ENCODE assay signal across 8 mouse cellular contexts in the genomic region with DNA sequence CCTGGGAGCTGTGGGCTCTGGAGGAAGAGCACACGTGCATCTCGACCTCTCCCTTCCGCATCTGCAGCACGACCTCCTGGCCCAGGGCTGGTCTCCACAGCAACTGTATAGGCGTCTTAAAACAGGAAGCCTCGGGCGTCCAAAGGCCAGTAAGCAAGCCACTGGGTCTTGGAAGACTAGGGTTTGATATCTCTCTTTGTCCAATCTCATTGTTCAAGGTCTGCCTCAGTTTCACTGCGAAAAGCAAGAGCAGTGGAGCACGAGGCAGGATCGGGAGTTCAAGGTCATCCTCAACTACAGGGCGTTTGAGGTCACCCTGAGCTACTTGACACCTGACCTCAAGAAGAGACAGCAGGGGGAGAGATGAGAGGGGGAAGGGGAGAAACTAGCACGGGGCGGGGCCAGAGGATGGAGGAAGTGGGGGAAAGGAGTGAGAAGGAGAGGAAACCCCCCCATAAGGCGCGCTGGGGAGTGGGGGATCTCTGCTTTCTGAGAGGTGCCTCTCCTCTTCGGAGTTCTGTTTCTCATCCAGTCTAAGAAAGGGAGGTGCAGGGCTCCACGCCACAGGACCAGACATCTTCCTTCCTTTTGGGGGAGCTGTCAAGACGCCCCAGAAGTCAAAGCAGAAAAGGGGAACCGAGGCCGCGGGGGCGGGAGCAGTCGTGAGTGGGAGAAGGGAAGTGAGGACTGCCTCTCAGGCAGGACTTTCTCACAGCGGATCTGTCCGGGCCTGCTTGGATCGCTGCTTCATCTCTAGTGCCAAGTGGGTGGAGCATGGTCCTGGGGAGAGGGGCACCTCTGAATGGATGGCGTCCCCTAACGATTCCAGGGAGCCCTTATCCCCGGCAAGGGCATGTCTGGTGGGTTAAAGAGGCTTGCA. TPM values are rescaled to one million over a fixed set of nuclear protein-coding genes. Genes with fewer than 3 reads are reported as not detected.
DNase-seq lines count a peak whose midpoint lies in the region; ATAC-seq and TF ChIP-seq lines count a peak whose summit lies in the region.

No protein-coding gene starts in this region.

- ATAC-seq in heart, embryonic 13.5 days (ENCODE audit: extremely low read depth, insufficient number of reproducible peaks, low FRiP score, low TSS enrichment), result no peak
- peak; percentile 56 for ATAC-seq in kidney, embryonic 14.5 days (ENCODE audit: low FRiP score, low TSS enrichment)
- peak; percentile 35; the same call in 1 of the 2 replicates for ATAC-seq in lung, embryonic 14.5 days (ENCODE audit: insufficient read depth)

- no peaks in the 10 kb centered on the region for H3K9me3 ChIP-seq in heart, embryonic 13.5 days
- H3K9me3 ChIP-seq in kidney, embryonic 14.5 days (ENCODE audit: control insufficient read depth, low read length), result no peaks in the 10 kb centered on the region
- no peaks in the 10 kb centered on the region for H3K9me3 ChIP-seq in lung, embryonic 14.5 days (ENCODE audit: low read depth, low read length)

- H3K9ac ChIP-seq in heart, embryonic 13.5 days, result peak overlapping the region; percentile 67
- peak overlapping the region; percentile 44; the same call in 1 of the 2 replicates for H3K9ac ChIP-seq in kidney, embryonic 14.5 days (ENCODE audit: low read depth, low read length)
- peak overlapping the region; percentile 42; the same call in 1 of the 2 replicates for H3K9ac ChIP-seq in lung, embryonic 14.5 days

- peak overlapping the region; percentile 75 for H3K4me2 ChIP-seq in heart, embryonic 13.5 days
- peak overlapping the region; percentile 69 for H3K4me2 ChIP-seq in kidney, embryonic 14.5 days (replicated peaks; ENCODE audit: low read depth, low read length)
- peak overlapping the region; percentile 72 for H3K4me2 ChIP-seq in lung, embryonic 14.5 days

- peaks cover 70% of the 10 kb centered on the region for H3K27me3 ChIP-seq in heart, embryonic 13.5 days (replicated peaks)
- H3K27me3 ChIP-seq in kidney, embryonic 14.5 days (ENCODE audit: control insufficient read depth, insufficient read depth, low read length), result peaks cover 31% of the 10 kb centered on the region
- peaks cover 35% of the 10 kb centered on the region for H3K27me3 ChIP-seq in lung, embryonic 14.5 days (ENCODE audit: insufficient read depth, low read length)

- peak; percentile 72 for DNase-seq in layer of hippocampus, adult 11-12 months (ENCODE audit: low spot score)
- DNase-seq in layer of hippocampus, adult 8-10 months (ENCODE audit: low spot score in 2 of 2), result no peak
- DNase-seq in lung, embryonic 14.5 days, result peak; percentile 62
- no peak for DNase-seq in c-Kit-positive CD71-positive TER-119-positive erythroid progenitor cells, embryonic 14.5 days (ENCODE audit: low spot score)

- H3K4me3 ChIP-seq in cortical plate, adult 2 months (ENCODE audit: insufficient read depth, low read length), result peak overlapping the region; percentile 16; the same call in 1 of the 2 replicates
- H3K4me3 ChIP-seq in heart, embryonic 13.5 days, result peak overlapping the region; percentile 53
- H3K4me3 ChIP-seq in kidney, embryonic 14.5 days (ENCODE audit: low read length), result peak overlapping the region; percentile 42
- H3K4me3 ChIP-seq in lung, embryonic 14.5 days (ENCODE audit: low read depth, low read length), result peak overlapping the region; percentile 42
- H3K4me3 ChIP-seq in olfactory bulb, adult 2 months (ENCODE audit: insufficient read depth, low read depth, low read length), result peak overlapping the region; percentile 20

- H3K4me1 ChIP-seq in cortical plate, adult 2 months (ENCODE audit: control insufficient read depth, insufficient read depth, low read length), result no peaks in the 10 kb centered on the region
- peaks cover 21% of the 10 kb centered on the region for H3K4me1 ChIP-seq in heart, embryonic 13.5 days
- H3K4me1 ChIP-seq in kidney, embryonic 14.5 days (ENCODE audit: control insufficient read depth, insufficient read depth, low read length), result peaks cover 14% of the 10 kb centered on the region; the same call in 1 of the 2 replicates
- peaks cover 3% of the 10 kb centered on the region; the same call in 1 of the 2 replicates for H3K4me1 ChIP-seq in lung, embryonic 14.5 days (ENCODE audit: insufficient read depth)
- peaks cover 14% of the 10 kb centered on the region for H3K4me1 ChIP-seq in olfactory bulb, adult 2 months (ENCODE audit: control insufficient read depth, insufficient read depth, low read length)

- TF ChIP-seq POLR2A in cortical plate, adult 2 months (IDR thresholded peaks at IDR 0.05; ENCODE audit: extremely low read depth, insufficient read depth, low read length), result no peak
- no peak for TF ChIP-seq POLR2A in olfactory bulb, adult 2 months (IDR thresholded peaks at IDR 0.05; ENCODE audit: insufficient read depth, low read depth, low read length)

- H3K27ac ChIP-seq in cortical plate, adult 2 months (ENCODE audit: insufficient read depth, low read length), result no peak overlapping the region
- H3K27ac ChIP-seq in heart, embryonic 13.5 days (replicated peaks), result peak overlapping the region; percentile 67
- H3K27ac ChIP-seq in kidney, embryonic 14.5 days (ENCODE audit: low read depth, low read length), result peak overlapping the region; percentile 1; the same call in 1 of the 2 replicates
- H3K27ac ChIP-seq in lung, embryonic 14.5 days (ENCODE audit: low read depth), result peak overlapping the region; percentile 36
- no peak overlapping the region for H3K27ac ChIP-seq in olfactory bulb, adult 2 months (ENCODE audit: insufficient read depth, low read depth, low read length)

- no peak for TF ChIP-seq CTCF in cortical plate, adult 2 months (IDR thresholded peaks at IDR 0.05; ENCODE audit: extremely low read depth, insufficient read depth, low read length)
- TF ChIP-seq CTCF in lung, embryonic 14.5 days (IDR thresholded peaks at IDR 0.05; ENCODE audit: low read depth), result no peak
- TF ChIP-seq CTCF in olfactory bulb, adult 2 months (IDR thresholded peaks at IDR 0.05; ENCODE audit: insufficient read depth, low read depth, low read length), result no peak

- WGBS in heart, embryonic 13.5 days, result 3% methylated on average over 29 of the region's 29 CpGs
- 1% methylated on average over 29 of the region's 29 CpGs for WGBS in kidney, embryonic 14.5 days
- 3% methylated on average over 29 of the region's 29 CpGs for WGBS in lung, embryonic 14.5 days
- WGBS in olfactory bulb, adult 2 months, result 12% methylated on average over 29 of the region's 29 CpGs

- H3K36me3 ChIP-seq in heart, embryonic 13.5 days, result no peaks in the 10 kb centered on the region
- no peaks in the 10 kb centered on the region for H3K36me3 ChIP-seq in kidney, embryonic 14.5 days (ENCODE audit: control insufficient read depth, insufficient read depth, low read length)
- H3K36me3 ChIP-seq in lung, embryonic 14.5 days (ENCODE audit: insufficient read depth), result no peaks in the 10 kb centered on the region

RNA-seq across cellular contexts. Expression of gene Icam1, which starts 0.9 kb away (rescaled TPM):
- 1 to 10 TPM; 2.8 to 9.8 (median 6.3) TPM for total RNA-seq in layer of hippocampus, adult 8-10 months (2022)
- 2.8 and 3.6 TPM in 2 replicates for polyA plus RNA-seq in cortical plate, adult 2 months (2012; rRNA removed)
- 11.6 and 11.9 TPM in 2 replicates for polyA plus RNA-seq in heart, embryonic 13.5 days (2015; fragmentation: Nextera tagmentation; extraction: Ambion mirVana)
- polyA plus RNA-seq in kidney, embryonic 14.5 days (2014; fragmentation: Nextera tagmentation; extraction: Ambion mirVana), result 7.1 and 10.3 TPM in 2 replicates
- 33.6 and 41.5 TPM in 2 replicates for polyA plus RNA-seq in lung, embryonic 14.5 days (2014; fragmentation: Nextera tagmentation; extraction: Ambion mirVana)
- not detected in 2 replicates for polyA plus RNA-seq in olfactory bulb, adult 2 months (2012; ENCODE audit: insufficient read depth, insufficient read length, low replicate concordance, missing spikeins)

RNA-seq across cellular contexts. Expression of gene Mrpl4, which starts 12.4 kb away (rescaled TPM):
- total RNA-seq in layer of hippocampus, adult 8-10 months (2022), result 10 to 100 TPM; 60.1 to 65.7 (median 61.0) TPM
- 108 and 109 TPM in 2 replicates for polyA plus RNA-seq in cortical plate, adult 2 months (2012; rRNA removed)
- polyA plus RNA-seq in heart, embryonic 13.5 days (2015; fragmentation: Nextera tagmentation; extraction: Ambion mirVana), result 124 and 139 TPM in 2 replicates
- polyA plus RNA-seq in kidney, embryonic 14.5 days (2014; fragmentation: Nextera tagmentation; extraction: Ambion mirVana), result 145 and 146 TPM in 2 replicates
- 156 and 166 TPM in 2 replicates for polyA plus RNA-seq in lung, embryonic 14.5 days (2014; fragmentation: Nextera tagmentation; extraction: Ambion mirVana)
- not detected in 2 replicates for polyA plus RNA-seq in olfactory bulb, adult 2 months (2012; ENCODE audit: insufficient read depth, insufficient read length, low replicate concordance, missing spikeins)

RNA-seq across cellular contexts. Expression of gene Icam4, which starts 14.2 kb away (rescaled TPM):
- total RNA-seq in layer of hippocampus, adult 8-10 months (2022), result 1 to 10 TPM in 3 of 4 experiments, under 1 TPM in 1; 0.49 to 1.8 (median 1.4) TPM
- polyA plus RNA-seq in cortical plate, adult 2 months (2012; rRNA removed), result 1.7 and 2.3 TPM in 2 replicates
- polyA plus RNA-seq in heart, embryonic 13.5 days (2015; fragmentation: Nextera tagmentation; extraction: Ambion mirVana), result 3.1 and 8.3 TPM in 2 replicates
- 0.45 and 0.49 TPM in 2 replicates for polyA plus RNA-seq in kidney, embryonic 14.5 days (2014; fragmentation: Nextera tagmentation; extraction: Ambion mirVana)
- polyA plus RNA-seq in lung, embryonic 14.5 days (2014; fragmentation: Nextera tagmentation; extraction: Ambion mirVana), result 1.5 TPM in 2 replicates
- not detected in 2 replicates for polyA plus RNA-seq in olfactory bulb, adult 2 months (2012; ENCODE audit: insufficient read depth, insufficient read length, low replicate concordance, missing spikeins)

RNA-seq across cellular contexts. Expression of gene Icam5, which starts 16.9 kb away (rescaled TPM):
- 100 to 1,000 TPM; 302 to 315 (median 304) TPM for total RNA-seq in layer of hippocampus, adult 8-10 months (2022)
- 176 and 200 TPM in 2 replicates for polyA plus RNA-seq in cortical plate, adult 2 months (2012; rRNA removed)
- 0.04 and 0.05 TPM in 2 replicates for polyA plus RNA-seq in heart, embryonic 13.5 days (2015; fragmentation: Nextera tagmentation; extraction: Ambion mirVana)
- polyA plus RNA-seq in kidney, embryonic 14.5 days (2014; fragmentation: Nextera tagmentation; extraction: Ambion mirVana), result 0.20 TPM in 1 of 2 replicates, not detected in the other
- polyA plus RNA-seq in lung, embryonic 14.5 days (2014; fragmentation: Nextera tagmentation; extraction: Ambion mirVana), result 0.09 and 0.31 TPM in 2 replicates
- not detected in 2 replicates for polyA plus RNA-seq in olfactory bulb, adult 2 months (2012; ENCODE audit: insufficient read depth, insufficient read length, low replicate concordance, missing spikeins)

RNA-seq across cellular contexts. Expression of gene S1pr2, which starts 38.4 kb away (rescaled TPM):
- 1 to 10 TPM; 1.3 to 4.4 (median 3.7) TPM for total RNA-seq in layer of hippocampus, adult 8-10 months (2022)
- polyA plus RNA-seq in cortical plate, adult 2 months (2012; rRNA removed), result 1.4 and 1.5 TPM in 2 replicates
- polyA plus RNA-seq in heart, embryonic 13.5 days (2015; fragmentation: Nextera tagmentation; extraction: Ambion mirVana), result 19.4 and 21.9 TPM in 2 replicates
- 26.7 and 36.1 TPM in 2 replicates for polyA plus RNA-seq in kidney, embryonic 14.5 days (2014; fragmentation: Nextera tagmentation; extraction: Ambion mirVana)
- polyA plus RNA-seq in lung, embryonic 14.5 days (2014; fragmentation: Nextera tagmentation; extraction: Ambion mirVana), result 58.0 and 62.3 TPM in 2 replicates
- polyA plus RNA-seq in olfactory bulb, adult 2 months (2012; ENCODE audit: insufficient read depth, insufficient read length, low replicate concordance, missing spikeins), result not detected in 2 replicates

Comparison
In these comparisons a context has a peak if more than half of its experiments do, and no peak if none do; other contexts are left out.
1. DNase-seq: peak in layer of hippocampus, adult 11-12 months (single experiment) and lung, embryonic 14.5 days (single experiment); none in layer of hippocampus, adult 8-10 months (0 of 2) and c-Kit-positive CD71-positive TER-119-positive erythroid progenitor cells, embryonic 14.5 days (single experiment).
2. H3K27ac ChIP-seq: peak in heart, embryonic 13.5 days (single experiment), kidney, embryonic 14.5 days (single experiment) and lung, embryonic 14.5 days (single experiment); none in cortical plate, adult 2 months (single experiment) and olfactory bulb, adult 2 months (single experiment).
3. RNA of gene Mrpl4, which starts 12.4 kb away (polyA plus RNA-seq): 156 to 166 TPM in lung, embryonic 14.5 days, 145 to 146 TPM in kidney, embryonic 14.5 days, 124 to 139 TPM in heart, embryonic 13.5 days and 108 to 109 TPM in cortical plate, adult 2 months; not detected in olfactory bulb, adult 2 months; every median in the first group is over 100 times any median in the second.
4. Peak in every context shown above with its lines, with median percentiles within 50 percentile points of each other: H3K4me3 ChIP-seq, H3K4me2 ChIP-seq and H3K9ac ChIP-seq.